Mouse (Mus musculus): ENCODE data around the gene Klhl22.

The Klhl22 gene

GRCm38 (mm10) chr16:17802839-17803674, 43.6 kb downstream of the Klhl22 start:
- peak; percentile 36 for DNase-seq

- DNase-seq = no peak
Observed at GRCm38 (mm10) chr16:17803675-17804448, 44.4 kb downstream of the Klhl22 start.

GRCm38 (mm10) chr16:17804449-17804912, 45.1 kb downstream of the Klhl22 start:
- no peak for DNase-seq

GRCm38 (mm10) chr16:17804982-17805381, 45.6 kb downstream of the Klhl22 start:
- no peak for DNase-seq

GRCm38 (mm10) chr16:17806581-17807191, 47.3 kb downstream of the Klhl22 start:
- no peak for DNase-seq

- peak; percentile 80 for DNase-seq
Observed at GRCm38 (mm10) chr16:17807192-17808009, 48.0 kb downstream of the Klhl22 start.

GRCm38 (mm10) chr16:17809125-17809524, 49.7 kb downstream of the Klhl22 start:
- no peak for DNase-seq

- DNase-seq = no peak
Observed at GRCm38 (mm10) chr16:17809711-17810110, 50.3 kb downstream of the Klhl22 start.

GRCm38 (mm10) chr16:17812120-17812519, 52.7 kb downstream of the Klhl22 start:
- no peak for DNase-seq

- DNase-seq = no peak
Observed at GRCm38 (mm10) chr16:17813173-17813572, 53.8 kb downstream of the Klhl22 start.

GRCm38 (mm10) chr16:17815411-17816402, 56.3 kb downstream of the Klhl22 start:
- peak; percentile 64 for DNase-seq

GRCm38 (mm10) chr16:17816528-17816927, 57.1 kb downstream of the Klhl22 start:
- DNase-seq = no peak

GRCm38 (mm10) chr16:17826500-17826899, 67.1 kb downstream of the Klhl22 start:
- DNase-seq = peak; percentile 68

- no peak for DNase-seq
Observed at GRCm38 (mm10) chr16:17828229-17828628, 68.8 kb downstream of the Klhl22 start.

- no peak for DNase-seq
Observed at GRCm38 (mm10) chr16:17828867-17829266, 69.4 kb downstream of the Klhl22 start.

GRCm38 (mm10) chr16:17830385-17831178, 71.2 kb downstream of the Klhl22 start:
- DNase-seq = peak; percentile 17

- no peak for DNase-seq
Observed at GRCm38 (mm10) chr16:17831781-17832180, 72.4 kb downstream of the Klhl22 start.

GRCm38 (mm10) chr16:17832821-17833220, 73.4 kb downstream of the Klhl22 start, which contains the start of gene B830017H08Rik:
TSS of gene B830017H08Rik (plus strand) at chr16:17833121.
- DNase-seq = no peak

GRCm38 (mm10) chr16:17833321-17833680, 73.9 kb downstream of the Klhl22 start:
- peak; percentile 62 for DNase-seq

- peak; percentile 67 for DNase-seq
Observed at GRCm38 (mm10) chr16:17833681-17834399, 74.4 kb downstream of the Klhl22 start.

Measured in cerebellum, adult 11 months (tissue).